Mouse (Mus musculus): ENCODE results near the gene Got1.

- no peak for TF ChIP-seq CTCF (IDR thresholded peaks at IDR 0.05)
- no peak for TF ChIP-seq EP300 (IDR thresholded peaks at IDR 0.05; ENCODE audit: insufficient read depth, low read depth, low read length)
- no peak for TF ChIP-seq POLR2A (IDR thresholded peaks at IDR 0.05; ENCODE audit: insufficient read depth, low read depth, low read length)
These were observed 60.1 kb downstream of the Got1 start for GRCm38 (mm10) chr19:43464294-43464687.

All from heart, adult 2 months (tissue).